8 mouse cellular contexts compared by ENCODE assay signal in genomic region chr17:46436672-46437366, GRCm38 (mm10). TPM values are rescaled to one million over a fixed set of nuclear protein-coding genes. Genes with fewer than 3 reads are reported as not detected.
A peak's percentile ranks its signal among the peaks of the same experiment; 100 is the strongest.
DNase-seq lines count a peak whose midpoint lies in the region; ATAC-seq and TF ChIP-seq lines count a peak whose summit lies in the region.

No protein-coding gene starts in this region.

- no peak overlapping the region for H3K9ac ChIP-seq in forebrain, embryonic 11.5 days (ENCODE audit: low read length)
- H3K9ac ChIP-seq in intestine, postnatal 0 days (ENCODE audit: low read depth, low read length): no peak overlapping the region
- no peak overlapping the region for H3K9ac ChIP-seq in midbrain, embryonic 15.5 days

- 27% methylated on average over 23 of the region's 23 CpGs for WGBS in lung, adult 2 months
- WGBS in forebrain, embryonic 11.5 days: 29% methylated on average over 23 of the region's 23 CpGs
- WGBS in intestine, postnatal 0 days: 20% methylated on average over 23 of the region's 23 CpGs
- 22% methylated on average over 23 of the region's 23 CpGs for WGBS in midbrain, embryonic 15.5 days

- H3K4me2 ChIP-seq in forebrain, embryonic 11.5 days (ENCODE audit: low read depth, low read length, severe bottlenecking): 0 out of 2 replicates have a peak overlapping the region, but pooled peaks have one; percentile 11
- no peak overlapping the region for H3K4me2 ChIP-seq in intestine, postnatal 0 days (replicated peaks; ENCODE audit: low read depth)
- peak overlapping the region; percentile 14; the same call in 1 of the 2 replicates for H3K4me2 ChIP-seq in midbrain, embryonic 15.5 days

- TF ChIP-seq POLR2A in lung, adult 2 months (IDR thresholded peaks at IDR 0.05; ENCODE audit: borderline replicate concordance, extremely low read depth, low read depth, low read length): no peak

- H3K36me3 ChIP-seq in forebrain, embryonic 11.5 days (ENCODE audit: control insufficient read depth, insufficient read depth, low read length): no peaks in the 10 kb centered on the region
- no peaks in the 10 kb centered on the region for H3K36me3 ChIP-seq in intestine, postnatal 0 days (ENCODE audit: control insufficient read depth, insufficient read depth)
- no peaks in the 10 kb centered on the region for H3K36me3 ChIP-seq in midbrain, embryonic 15.5 days (replicated peaks)

- 0 out of 2 replicates have a peak, but pooled peaks have one; percentile 23 for TF ChIP-seq CTCF in lung, adult 2 months (IDR thresholded peaks at IDR 0.05; ENCODE audit: insufficient read depth, low read length)
- peak; percentile 75 for TF ChIP-seq CTCF in intestine, postnatal 0 days (IDR thresholded peaks at IDR 0.05; ENCODE audit: low read depth)

- no peak overlapping the region for H3K4me3 ChIP-seq in lung, adult 2 months (replicated peaks; ENCODE audit: extremely low read depth, low read depth, low read length)
- no peak overlapping the region for H3K4me3 ChIP-seq in forebrain, embryonic 11.5 days (ENCODE audit: low read depth, low read length)
- H3K4me3 ChIP-seq in intestine, postnatal 0 days (ENCODE audit: low read depth, low read length): no peak overlapping the region
- no peak overlapping the region for H3K4me3 ChIP-seq in midbrain, embryonic 15.5 days

- DNase-seq in lung, adult 2 months: no peak
- DNase-seq in lung, adult 18-20 months: no peak
- peak; percentile 42 for DNase-seq in cerebellum, adult 11 months
- DNase-seq in forebrain, embryonic 11.5 days (ENCODE audit: low spot score): peak; percentile 76
- DNase-seq in adrenal gland, adult (ENCODE audit: inconsistent age in 2 of 2, low spot score in 1 of 2): no peak

- H3K27me3 ChIP-seq in forebrain, embryonic 11.5 days (ENCODE audit: control insufficient read depth, insufficient read depth, low read length): no peaks in the 10 kb centered on the region; the same call in 1 of the 2 replicates
- no peaks in the 10 kb centered on the region for H3K27me3 ChIP-seq in intestine, postnatal 0 days (replicated peaks; ENCODE audit: control insufficient read depth, insufficient read depth, low read length)
- H3K27me3 ChIP-seq in midbrain, embryonic 15.5 days (replicated peaks): no peaks in the 10 kb centered on the region

- H3K4me1 ChIP-seq in lung, adult 2 months (ENCODE audit: control insufficient read depth, insufficient read depth, low read length): no peaks in the 10 kb centered on the region
- H3K4me1 ChIP-seq in forebrain, embryonic 11.5 days (replicated peaks; ENCODE audit: control insufficient read depth, insufficient read depth, low read length): no peaks in the 10 kb centered on the region
- H3K4me1 ChIP-seq in intestine, postnatal 0 days (replicated peaks; ENCODE audit: control insufficient read depth, insufficient read depth, low read length): no peaks in the 10 kb centered on the region
- H3K4me1 ChIP-seq in midbrain, embryonic 15.5 days: 0 out of 2 replicates have a peak, but pooled peaks cover 9% of the 10 kb centered on the region

- H3K27ac ChIP-seq in forebrain, embryonic 11.5 days (ENCODE audit: low read depth, low read length): no peak overlapping the region
- no peak overlapping the region for H3K27ac ChIP-seq in intestine, postnatal 0 days (ENCODE audit: low read depth, low read length)
- H3K27ac ChIP-seq in midbrain, embryonic 15.5 days: no peak overlapping the region

- ATAC-seq in forebrain, embryonic 11.5 days (replicated peaks; ENCODE audit: low FRiP score): peak; percentile 49; the same call in 1 of the 2 replicates
- ATAC-seq in intestine, postnatal 0 days: no peak
- peak; percentile 45 for ATAC-seq in midbrain, embryonic 15.5 days (replicated peaks)
- ATAC-seq in inflammation-experienced regulatory T-cells, adult 6 months: no peak

- H3K9me3 ChIP-seq in forebrain, embryonic 11.5 days (ENCODE audit: control insufficient read depth, low read length): no peaks in the 10 kb centered on the region
- H3K9me3 ChIP-seq in intestine, postnatal 0 days (ENCODE audit: control insufficient read depth): no peaks in the 10 kb centered on the region
- H3K9me3 ChIP-seq in midbrain, embryonic 15.5 days: no peaks in the 10 kb centered on the region

RNA-seq across cellular contexts. Expression of gene Slc22a7, which starts 1.4 kb away (rescaled TPM):
- polyA plus RNA-seq in lung, adult 2 months (2012; rRNA removed): not detected in 2 replicates
- polyA plus RNA-seq in forebrain, embryonic 11.5 days (2014; fragmentation: Nextera tagmentation; extraction: Ambion mirVana): not detected in 2 replicates
- polyA plus RNA-seq in intestine, postnatal 0 days (2015; fragmentation: Nextera tagmentation; extraction: Ambion mirVana): not detected in 2 replicates
- not detected in 2 replicates for polyA plus RNA-seq in midbrain, embryonic 15.5 days (2015; fragmentation: Nextera tagmentation; extraction: Ambion mirVana)
- polyA plus RNA-seq in inflammation-experienced regulatory T-cells, adult 6 months (2017; shearing (Covaris generic)): not detected

RNA-seq across cellular contexts. Expression of gene Crip3, which starts 8.1 kb away (rescaled TPM):
- 3.3 and 6.8 TPM in 2 replicates for polyA plus RNA-seq in lung, adult 2 months (2012; rRNA removed)
- polyA plus RNA-seq in forebrain, embryonic 11.5 days (2014; fragmentation: Nextera tagmentation; extraction: Ambion mirVana): 0.28 and 0.52 TPM in 2 replicates
- 0.12 TPM in 1 of 2 replicates, not detected in the other for polyA plus RNA-seq in intestine, postnatal 0 days (2015; fragmentation: Nextera tagmentation; extraction: Ambion mirVana)
- polyA plus RNA-seq in midbrain, embryonic 15.5 days (2015; fragmentation: Nextera tagmentation; extraction: Ambion mirVana): 2.0 and 3.0 TPM in 2 replicates
- not detected for polyA plus RNA-seq in inflammation-experienced regulatory T-cells, adult 6 months (2017; shearing (Covaris generic))

RNA-seq across cellular contexts. Expression of gene Ttbk1, which starts 50.7 kb away (rescaled TPM):
- polyA plus RNA-seq in lung, adult 2 months (2012; rRNA removed): 0.17 and 0.19 TPM in 2 replicates
- polyA plus RNA-seq in forebrain, embryonic 11.5 days (2014; fragmentation: Nextera tagmentation; extraction: Ambion mirVana): 3.5 TPM in 2 replicates
- polyA plus RNA-seq in intestine, postnatal 0 days (2015; fragmentation: Nextera tagmentation; extraction: Ambion mirVana): 0.09 and 0.16 TPM in 2 replicates
- polyA plus RNA-seq in midbrain, embryonic 15.5 days (2015; fragmentation: Nextera tagmentation; extraction: Ambion mirVana): 8.7 and 9.0 TPM in 2 replicates
- polyA plus RNA-seq in inflammation-experienced regulatory T-cells, adult 6 months (2017; shearing (Covaris generic)): 1 to 10 TPM in 1 of 3 experiments, under 1 TPM in 2; 0.57 to 1.2 (median 0.58) TPM

RNA-seq across cellular contexts. Expression of gene Zfp318, which starts 53.3 kb away (rescaled TPM):
- 11.2 and 12.5 TPM in 2 replicates for polyA plus RNA-seq in lung, adult 2 months (2012; rRNA removed)
- polyA plus RNA-seq in forebrain, embryonic 11.5 days (2014; fragmentation: Nextera tagmentation; extraction: Ambion mirVana): 16.4 and 17.0 TPM in 2 replicates
- polyA plus RNA-seq in intestine, postnatal 0 days (2015; fragmentation: Nextera tagmentation; extraction: Ambion mirVana): 2.2 and 3.8 TPM in 2 replicates
- polyA plus RNA-seq in midbrain, embryonic 15.5 days (2015; fragmentation: Nextera tagmentation; extraction: Ambion mirVana): 18.7 and 21.8 TPM in 2 replicates
- 1 to 10 TPM; 2.5 to 5.7 (median 3.9) TPM for polyA plus RNA-seq in inflammation-experienced regulatory T-cells, adult 6 months (2017; shearing (Covaris generic))

RNA-seq across cellular contexts. Expression of gene Dnph1, which starts 59.7 kb away (rescaled TPM):
- polyA plus RNA-seq in lung, adult 2 months (2012; rRNA removed): 0.78 and 2.0 TPM in 2 replicates
- polyA plus RNA-seq in forebrain, embryonic 11.5 days (2014; fragmentation: Nextera tagmentation; extraction: Ambion mirVana): 87.6 and 89.0 TPM in 2 replicates
- polyA plus RNA-seq in intestine, postnatal 0 days (2015; fragmentation: Nextera tagmentation; extraction: Ambion mirVana): 10.9 and 11.1 TPM in 2 replicates
- 14.5 and 17.3 TPM in 2 replicates for polyA plus RNA-seq in midbrain, embryonic 15.5 days (2015; fragmentation: Nextera tagmentation; extraction: Ambion mirVana)
- 10 to 100 TPM in 1 of 3 experiments, 1 to 10 TPM in 2; 4.6 to 17.6 (median 6.8) TPM for polyA plus RNA-seq in inflammation-experienced regulatory T-cells, adult 6 months (2017; shearing (Covaris generic))

Comparison
In these comparisons a context has a peak if more than half of its experiments do, and no peak if none do; other contexts are left out.
1. DNase-seq: peak in cerebellum, adult 11 months (single experiment) and forebrain, embryonic 11.5 days (single experiment); none in lung, adult 2 months (single experiment), lung, adult 18-20 months (0 of 2) and adrenal gland, adult (0 of 2).
2. ATAC-seq: peak in forebrain, embryonic 11.5 days (single experiment) and midbrain, embryonic 15.5 days (single experiment); none in intestine, postnatal 0 days (single experiment) and inflammation-experienced regulatory T-cells, adult 6 months (single experiment).